Mouse (Mus musculus): Measurements from ENCODE around the gene Ddi1. TPM values are rescaled to one million over a fixed set of nuclear protein-coding genes. Genes with fewer than 3 reads are reported as not detected.
"Not testable (repeated sequence)": the region's sequence is repeated elsewhere in the genome, so short reads cannot be mapped to it uniquely, and the experiment has no call there.

Gene Ddi1
- polyA plus RNA-seq, 1 experiment: not detected

- TF ChIP-seq POLR2A (IDR thresholded peaks at IDR 0.05; ENCODE audit: borderline replicate concordance, control insufficient read depth, low read depth, low read length) (no peak), CTCF (IDR thresholded peaks at IDR 0.05; ENCODE audit: control insufficient read depth, insufficient read depth, low read length) (no peak)
Observed at GRCm38 (mm10) chr9:6276395-6276794, 6.7 kb upstream of the Ddi1 start.

DNA sequence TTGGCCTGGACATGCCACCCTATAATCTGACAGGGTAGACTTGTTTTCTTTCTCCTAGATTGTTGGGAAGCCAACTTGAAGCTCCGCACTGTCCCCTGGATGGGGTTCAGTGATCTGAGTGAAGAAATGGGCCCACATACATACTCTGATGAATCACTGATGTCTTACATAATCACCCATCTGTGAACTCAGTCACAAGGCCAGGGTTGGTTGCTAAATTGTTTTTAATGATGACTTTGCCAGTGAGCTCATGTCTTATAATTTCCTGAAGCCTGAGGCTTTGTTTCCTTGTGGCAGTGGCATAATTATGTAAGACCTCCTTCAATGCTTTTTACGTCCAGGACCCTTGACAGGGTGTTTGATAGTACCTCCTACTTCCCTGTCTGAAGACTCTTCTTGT is 4.8 kb downstream of the Ddi1 start:
- Histone ChIP-seq H3K4me1 (ENCODE audit: control insufficient read depth, insufficient read depth, low read length) (no peaks in the 10 kb centered on the region), H3K27ac (ENCODE audit: control insufficient read depth, insufficient read depth, low read depth, low read length, poor library complexity) (no peak overlapping the region), H3K4me3 (replicated peaks; ENCODE audit: control insufficient read depth, low read depth, low read length) (no peak overlapping the region)
- TF ChIP-seq POLR2A (IDR thresholded peaks at IDR 0.05; ENCODE audit: borderline replicate concordance, control insufficient read depth, low read depth, low read length): no peak
- TF ChIP-seq CTCF (IDR thresholded peaks at IDR 0.05; ENCODE audit: control insufficient read depth, insufficient read depth, low read length): no peak
- 78% methylated on average over 2 of the region's 2 CpGs for WGBS

More at GRCm38 (mm10) chr9:6276395-6276794, 6.7 kb upstream of the Ddi1 start:
- Histone ChIP-seq H3K4me1 (ENCODE audit: control insufficient read depth, insufficient read depth, low read length) (no peaks in the 10 kb centered on the region), H3K4me3 (replicated peaks; ENCODE audit: control insufficient read depth, low read depth, low read length) (no peak overlapping the region), H3K27ac (ENCODE audit: control insufficient read depth, insufficient read depth, low read depth, low read length, poor library complexity) (no peak overlapping the region)
- 81% methylated on average over 1 of the region's 1 CpGs for WGBS

GRCm38 (mm10) chr9:6257072-6257471 is 12.6 kb downstream of the Ddi1 start:
- Histone ChIP-seq H3K4me3 (replicated peaks; ENCODE audit: control insufficient read depth, low read depth, low read length) (no peak overlapping the region), H3K27ac (ENCODE audit: control insufficient read depth, insufficient read depth, low read depth, low read length, poor library complexity) (no peak overlapping the region), H3K4me1 (ENCODE audit: control insufficient read depth, insufficient read depth, low read length) (no peaks in the 10 kb centered on the region)
- no peak for TF ChIP-seq CTCF (IDR thresholded peaks at IDR 0.05; ENCODE audit: control insufficient read depth, insufficient read depth, low read length)
- no peak for TF ChIP-seq POLR2A (IDR thresholded peaks at IDR 0.05; ENCODE audit: borderline replicate concordance, control insufficient read depth, low read depth, low read length)

GRCm38 (mm10) chr9:6251990-6252389 is 17.7 kb downstream of the Ddi1 start:
- no peak for TF ChIP-seq POLR2A (IDR thresholded peaks at IDR 0.05; ENCODE audit: borderline replicate concordance, control insufficient read depth, low read depth, low read length)
- no peak for TF ChIP-seq CTCF (IDR thresholded peaks at IDR 0.05; ENCODE audit: control insufficient read depth, insufficient read depth, low read length)
- no peaks in the 10 kb centered on the region for H3K4me1 ChIP-seq (ENCODE audit: control insufficient read depth, insufficient read depth, low read length)
- no peak overlapping the region for H3K27ac ChIP-seq (ENCODE audit: control insufficient read depth, insufficient read depth, low read depth, low read length, poor library complexity)
- 70% methylated on average over 2 of the region's 2 CpGs for WGBS
- no peak overlapping the region for H3K4me3 ChIP-seq (replicated peaks; ENCODE audit: control insufficient read depth, low read depth, low read length)

GRCm38 (mm10) chr9:6250320-6250719 is 19.3 kb downstream of the Ddi1 start:
- no peak for TF ChIP-seq CTCF (IDR thresholded peaks at IDR 0.05; ENCODE audit: control insufficient read depth, insufficient read depth, low read length)
- no peak for TF ChIP-seq POLR2A (IDR thresholded peaks at IDR 0.05; ENCODE audit: borderline replicate concordance, control insufficient read depth, low read depth, low read length)
- WGBS: 76% methylated on average over 1 of the region's 1 CpGs
- no peak overlapping the region for H3K27ac ChIP-seq (ENCODE audit: control insufficient read depth, insufficient read depth, low read depth, low read length, poor library complexity)

DNA sequence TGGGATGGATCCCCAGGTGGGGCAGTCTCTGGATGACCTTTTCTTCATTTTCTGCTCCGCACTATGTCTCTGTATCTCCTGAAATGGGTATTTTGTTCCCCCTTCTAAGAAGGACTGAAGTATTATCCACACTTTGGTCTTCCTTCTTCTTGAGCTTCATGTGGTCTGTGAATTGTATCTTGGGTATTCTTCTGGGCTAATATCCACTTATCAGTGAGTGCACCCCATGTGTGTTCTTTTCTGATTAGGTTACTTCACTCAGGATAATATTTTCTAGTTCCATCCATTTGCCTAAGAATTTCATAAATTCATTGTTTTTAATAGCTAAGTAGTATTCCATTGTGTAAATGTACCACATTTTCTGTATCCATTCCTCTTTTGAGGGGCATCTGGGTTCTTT is 33.7 kb downstream of the Ddi1 start:
- WGBS: 74% methylated on average over 1 of the region's 1 CpGs
- H3K27ac ChIP-seq (ENCODE audit: control insufficient read depth, insufficient read depth, low read depth, low read length, poor library complexity); H3K4me3 ChIP-seq (replicated peaks; ENCODE audit: control insufficient read depth, low read depth, low read length); H3K4me1 ChIP-seq (ENCODE audit: control insufficient read depth, insufficient read depth, low read length): not testable (repeated sequence)

More at GRCm38 (mm10) chr9:6250320-6250719, 19.3 kb downstream of the Ddi1 start:
- H3K4me1 ChIP-seq (ENCODE audit: control insufficient read depth, insufficient read depth, low read length): no peaks in the 10 kb centered on the region
- no peak overlapping the region for H3K4me3 ChIP-seq (replicated peaks; ENCODE audit: control insufficient read depth, low read depth, low read length)

DNA sequence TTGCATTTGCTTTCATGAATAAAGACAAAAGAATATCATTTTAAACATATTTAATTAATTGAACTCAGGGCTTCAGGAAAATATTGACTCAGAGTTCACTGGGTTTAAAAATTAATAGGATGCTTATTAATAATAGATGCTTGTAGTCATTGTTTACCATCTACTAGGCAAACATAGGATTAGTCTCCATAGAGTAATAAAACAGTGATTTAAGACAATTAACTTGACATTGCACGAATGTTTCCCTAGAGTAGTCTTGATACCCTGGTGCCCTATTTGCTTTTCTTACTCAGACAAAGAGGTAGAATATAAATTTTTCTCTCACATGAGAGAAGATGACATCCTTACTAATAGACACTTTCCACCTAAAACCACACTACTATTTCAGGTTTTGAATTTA is 52.1 kb downstream of the Ddi1 start:
- H3K4me3 ChIP-seq (replicated peaks; ENCODE audit: control insufficient read depth, low read depth, low read length): no peak overlapping the region
- no peaks in the 10 kb centered on the region for H3K4me1 ChIP-seq (ENCODE audit: control insufficient read depth, insufficient read depth, low read length)
- TF ChIP-seq POLR2A (IDR thresholded peaks at IDR 0.05; ENCODE audit: borderline replicate concordance, control insufficient read depth, low read depth, low read length): no peak
- TF ChIP-seq CTCF (IDR thresholded peaks at IDR 0.05; ENCODE audit: control insufficient read depth, insufficient read depth, low read length): no peak
- 74% methylated on average over 1 of the region's 1 CpGs for WGBS
- H3K27ac ChIP-seq (ENCODE audit: control insufficient read depth, insufficient read depth, low read depth, low read length, poor library complexity): no peak overlapping the region

GRCm38 (mm10) chr9:6212862-6213261 is 56.8 kb downstream of the Ddi1 start:
- no peak overlapping the region for H3K4me3 ChIP-seq (replicated peaks; ENCODE audit: control insufficient read depth, low read depth, low read length)
- no peak for TF ChIP-seq CTCF (IDR thresholded peaks at IDR 0.05; ENCODE audit: control insufficient read depth, insufficient read depth, low read length)
- TF ChIP-seq POLR2A (IDR thresholded peaks at IDR 0.05; ENCODE audit: borderline replicate concordance, control insufficient read depth, low read depth, low read length): no peak
- no peak overlapping the region for H3K27ac ChIP-seq (ENCODE audit: control insufficient read depth, insufficient read depth, low read depth, low read length, poor library complexity)
- H3K4me1 ChIP-seq (ENCODE audit: control insufficient read depth, insufficient read depth, low read length): no peaks in the 10 kb centered on the region
- 83% methylated on average over 5 of the region's 5 CpGs for whole genome bisulfite sequencing

Other genes starting within 250 kb of the Ddi1 start
- 1.2 TPM in 1 of 2 replicates, not detected in the other for gene Pdgfd, start 101.3 kb downstream of the Ddi1 start, polyA plus RNA-seq (2011; ENCODE audit: insufficient read depth, insufficient read length, low replicate concordance, missing spikeins)